Mouse (Mus musculus) R1 (cell line): ENCODE measurements around the gene Foxn1.

Experiments
- DNase-seq: peaks from one replicate; pipeline ENCODE4 v3.0.0-alpha.2; 2018; ENCODE audit warnings: low read depth, low spot score

Foxn1 gene

GRCm38 (mm10) chr11:78327634-78328511 is 58.5 kb downstream of the Foxn1 start, which contains the start of gene Pigs:
Pigs (plus strand) TSS chr11:78328415.
- DNase-seq, result peak; percentile 97

- no peak for DNase-seq
These were observed 59.1 kb downstream of the Foxn1 start for GRCm38 (mm10) chr11:78327215-78327614.

GRCm38 (mm10) chr11:78324965-78325364 is 61.4 kb downstream of the Foxn1 start:
- no peak for DNase-seq

- DNase-seq, result no peak
These were observed 62.2 kb downstream of the Foxn1 start for GRCm38 (mm10) chr11:78324000-78324785.

GRCm38 (mm10) chr11:78322860-78323259 is 63.5 kb downstream of the Foxn1 start, which contains the start of gene Aldoc:
Aldoc (plus strand) TSS chr11:78322968.
- DNase-seq, result peak; percentile 97

GRCm38 (mm10) chr11:78322076-78322831 is 64.1 kb downstream of the Foxn1 start:
- no peak for DNase-seq

GRCm38 (mm10) chr11:78318411-78318810 is 67.9 kb downstream of the Foxn1 start:
- DNase-seq, result no peak

GRCm38 (mm10) chr11:78313662-78314061 is 72.7 kb downstream of the Foxn1 start:
- DNase-seq, result no peak

GRCm38 (mm10) chr11:78310861-78311511 is 75.4 kb downstream of the Foxn1 start:
- no peak for DNase-seq
